Mouse (Mus musculus): ENCODE measurements around the gene Arhgap32.

Arhgap32 gene

GRCm38 (mm10) chr9:32278052-32278451, 162.1 kb downstream of the Arhgap32 start:
- no peak for DNase-seq

GRCm38 (mm10) chr9:32279789-32280188, 163.9 kb downstream of the Arhgap32 start:
- no peak for DNase-seq

GRCm38 (mm10) chr9:32280456-32280855, 164.5 kb downstream of the Arhgap32 start:
- no peak for DNase-seq

GRCm38 (mm10) chr9:32283591-32283990, 167.7 kb downstream of the Arhgap32 start:
- DNase-seq, result no peak

GRCm38 (mm10) chr9:32291618-32292017, 175.7 kb downstream of the Arhgap32 start:
- DNase-seq, result no peak

GRCm38 (mm10) chr9:32292686-32293085, 176.8 kb downstream of the Arhgap32 start:
- no peak for DNase-seq

GRCm38 (mm10) chr9:32295061-32295800, 179.3 kb downstream of the Arhgap32 start:
- no peak for DNase-seq

GRCm38 (mm10) chr9:32302501-32303150, 186.7 kb downstream of the Arhgap32 start:
- no peak for DNase-seq

- DNase-seq, result no peak
These were observed 195.8 kb downstream of the Arhgap32 start for GRCm38 (mm10) chr9:32311786-32312185.

GRCm38 (mm10) chr9:32312208-32312607, 196.3 kb downstream of the Arhgap32 start:
- DNase-seq, result no peak

GRCm38 (mm10) chr9:32314071-32314470, 198.1 kb downstream of the Arhgap32 start:
- no peak for DNase-seq

- DNase-seq, result no peak
These were observed 200.1 kb downstream of the Arhgap32 start for GRCm38 (mm10) chr9:32315999-32316398.
